Mouse (Mus musculus): Measurements from ENCODE around the gene Kcnq5.
"Not testable (repeated sequence)": the region's sequence is repeated elsewhere in the genome, so short reads cannot be mapped to it uniquely, and the experiment has no call there.

Gene Kcnq5

DNA sequence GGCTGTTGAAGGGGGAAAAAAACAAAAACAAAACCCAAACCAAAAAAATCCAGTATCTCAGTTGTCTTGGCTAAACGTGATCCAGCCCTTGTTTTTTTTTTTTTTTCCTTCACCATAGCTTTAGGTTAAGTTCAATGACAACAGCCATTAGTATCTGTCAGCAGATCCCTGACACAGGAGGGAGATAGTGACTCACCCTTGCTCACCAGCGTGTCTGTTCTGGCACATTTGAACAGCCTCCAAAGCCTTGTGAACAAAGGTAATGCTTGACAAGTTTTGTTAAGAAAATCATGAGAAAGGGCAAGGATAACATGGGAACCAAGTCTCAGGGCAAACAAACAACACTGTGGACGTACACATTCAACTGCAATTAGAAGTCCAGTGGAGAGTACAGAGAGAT, 123.2 kb downstream of the Kcnq5 start:
- no peak for DNase-seq (ENCODE audit: low spot score in 2 of 2)

DNA sequence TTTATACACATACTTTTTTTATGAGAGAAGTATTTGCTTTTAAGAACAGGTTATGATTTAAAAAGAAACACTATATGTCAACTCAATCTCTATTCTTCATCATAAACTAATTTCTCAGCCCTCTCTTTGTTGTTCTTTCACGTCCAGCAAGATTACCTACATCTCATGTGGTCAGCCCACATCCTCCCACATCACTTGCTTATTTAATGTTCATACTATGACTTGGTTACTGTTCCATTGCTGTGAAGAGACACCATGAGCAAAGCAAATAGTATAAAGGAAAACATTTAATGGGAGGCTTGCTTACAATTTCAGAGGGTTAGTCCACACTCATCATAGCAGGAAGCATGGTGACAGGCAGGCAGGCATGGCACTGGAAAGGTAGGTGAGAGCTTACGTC, 124.4 kb downstream of the Kcnq5 start:
- no peak for DNase-seq (ENCODE audit: low spot score in 2 of 2)

DNA sequence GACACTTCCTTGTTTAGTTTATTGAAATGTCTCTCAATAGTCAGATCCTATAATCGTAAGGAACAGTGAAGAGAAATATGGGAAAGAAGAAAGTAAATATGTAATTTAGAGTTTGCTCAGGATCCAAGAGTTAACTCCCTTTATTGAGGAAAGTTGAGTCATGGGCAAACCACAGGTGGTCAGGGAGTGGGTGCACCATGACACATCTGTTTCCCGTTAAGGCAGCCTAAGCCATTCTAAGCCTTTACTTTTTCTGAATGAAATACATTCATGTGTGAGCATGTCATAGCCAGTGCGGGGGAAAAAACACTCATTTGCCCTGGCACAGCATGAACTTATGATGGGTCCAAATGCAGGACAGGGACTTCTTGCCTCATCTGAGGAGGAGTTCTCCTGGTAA, 125.4 kb downstream of the Kcnq5 start:
- no peak for DNase-seq (ENCODE audit: low spot score in 2 of 2)

DNA sequence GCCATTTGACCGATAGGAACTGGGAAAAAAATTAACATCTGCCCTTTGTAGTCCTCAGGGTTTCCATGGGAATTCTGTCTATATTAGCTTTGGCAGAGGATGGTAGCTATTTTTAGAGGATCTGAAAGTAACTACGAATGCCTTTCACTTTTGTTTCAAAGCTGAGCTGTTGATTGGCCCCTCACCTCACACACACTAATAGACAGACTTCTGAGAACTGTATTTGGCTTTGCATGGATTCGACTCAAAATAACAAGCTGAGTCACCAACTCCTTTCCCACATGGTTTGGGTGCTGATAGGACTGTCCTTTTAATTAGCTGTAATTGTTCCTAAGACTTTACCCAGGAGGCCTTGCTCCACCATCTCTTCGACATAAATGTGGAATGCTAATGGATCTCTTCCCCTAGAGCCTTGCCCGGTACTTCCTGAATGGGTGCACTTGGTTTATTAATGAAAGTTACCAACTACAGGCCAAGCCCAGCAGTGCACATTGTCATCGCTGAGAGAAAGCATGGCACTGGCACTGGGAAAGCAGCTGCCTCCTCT, 131.8 kb downstream of the Kcnq5 start:
- DNase-seq (ENCODE audit: low spot score in 2 of 2): peak in 1 of 2 experiments; percentile 23

DNA sequence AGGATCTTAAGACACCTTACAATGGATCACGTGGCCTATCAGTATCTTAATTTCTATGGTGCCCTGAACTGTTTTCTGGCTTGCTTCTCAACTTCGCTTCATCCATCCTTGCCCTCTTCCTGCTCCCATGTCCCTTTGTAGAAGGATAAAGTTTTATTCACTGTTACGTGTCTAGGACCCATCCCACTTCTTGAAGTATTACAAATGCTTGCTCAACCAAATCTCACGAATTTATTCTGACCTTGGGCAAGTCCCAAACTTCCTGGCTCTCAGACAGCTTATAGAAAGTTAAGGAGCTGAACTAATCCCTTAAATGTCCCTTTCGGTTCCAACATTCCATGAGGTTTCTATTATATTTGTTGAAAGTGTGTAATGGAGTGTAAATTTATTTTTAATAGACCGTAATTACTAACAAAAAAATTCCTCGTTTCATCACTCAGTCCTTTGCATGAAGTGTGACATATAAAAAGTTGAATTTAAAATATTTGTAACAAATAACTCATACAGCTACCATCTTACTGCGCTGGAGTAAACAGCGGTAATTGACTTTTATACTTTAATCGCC, 141.6 kb downstream of the Kcnq5 start:
- DNase-seq (ENCODE audit: low spot score in 2 of 2): no peak

DNA sequence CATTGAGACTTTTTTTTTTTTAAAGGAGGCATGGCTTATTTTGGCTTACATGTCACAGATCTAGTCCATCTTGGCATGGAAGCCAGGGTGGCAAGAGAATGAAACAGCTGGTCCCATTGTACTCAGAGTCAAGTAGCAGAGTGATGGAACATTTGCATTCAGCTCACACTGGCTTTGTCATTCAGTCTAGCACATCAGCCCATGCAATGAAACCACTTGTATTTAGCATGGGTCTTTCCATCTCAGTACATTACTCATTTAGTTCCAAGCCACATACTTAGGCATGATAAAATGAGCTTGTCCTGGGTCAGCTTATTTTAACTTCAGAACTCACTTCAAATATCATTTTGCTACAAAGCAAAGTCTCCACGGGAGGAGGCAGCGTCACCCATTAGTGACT, 156.7 kb downstream of the Kcnq5 start:
- DNase-seq (ENCODE audit: low spot score in 2 of 2): no peak

DNA sequence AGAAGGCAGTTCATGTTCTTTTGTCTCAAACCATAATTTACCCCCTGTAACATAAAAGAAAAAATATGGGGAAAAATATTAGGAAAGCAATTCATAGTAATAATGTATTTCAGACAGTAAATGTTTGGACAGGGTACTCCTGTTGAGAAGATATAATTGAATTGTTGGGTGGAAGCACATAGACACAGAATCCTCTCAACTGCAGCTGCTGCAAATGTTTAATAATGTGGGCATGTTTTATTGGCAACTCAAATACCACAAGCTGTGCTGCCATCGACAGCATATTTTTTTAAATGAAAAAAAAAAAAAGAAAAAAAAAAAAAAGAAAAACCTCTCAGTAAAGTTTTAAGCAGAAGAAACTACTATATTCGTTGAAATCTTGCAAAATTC, 157.3 kb downstream of the Kcnq5 start:
- DNase-seq (ENCODE audit: low spot score in 2 of 2): no peak

DNA sequence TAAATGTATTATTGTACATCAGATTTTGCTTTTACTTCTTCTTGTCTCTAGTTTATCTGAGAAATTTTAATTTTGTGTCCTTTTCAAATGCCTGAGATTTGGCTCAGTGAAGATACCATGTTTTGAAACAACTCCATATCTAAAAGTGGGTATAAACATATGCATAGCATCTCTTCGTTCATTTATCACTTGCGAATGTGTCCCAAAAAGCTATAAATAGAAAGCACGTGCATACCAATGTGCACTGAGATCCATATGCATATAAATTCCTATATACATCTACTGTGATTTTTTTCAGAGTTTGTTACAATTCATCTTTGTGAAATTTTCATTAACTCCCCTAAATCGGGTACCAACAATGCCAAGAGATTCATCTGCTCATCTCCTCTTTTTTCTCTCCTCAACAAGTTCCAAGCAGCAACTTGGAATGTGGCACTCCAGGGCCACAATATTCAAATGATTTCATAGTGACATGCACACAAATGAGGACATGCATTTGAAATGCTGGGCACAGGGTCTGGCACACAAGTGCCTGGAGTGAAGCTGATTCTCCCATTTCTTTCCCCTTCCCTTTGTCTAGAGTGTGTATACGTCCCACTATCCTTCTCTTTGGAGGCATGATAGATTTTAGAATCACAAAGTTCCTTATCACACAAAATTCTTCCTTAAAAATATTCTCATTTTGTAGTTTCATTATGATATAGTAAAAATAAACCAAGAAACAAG, 157.8 kb downstream of the Kcnq5 start:
- no peak for DNase-seq (ENCODE audit: low spot score in 2 of 2)

DNA sequence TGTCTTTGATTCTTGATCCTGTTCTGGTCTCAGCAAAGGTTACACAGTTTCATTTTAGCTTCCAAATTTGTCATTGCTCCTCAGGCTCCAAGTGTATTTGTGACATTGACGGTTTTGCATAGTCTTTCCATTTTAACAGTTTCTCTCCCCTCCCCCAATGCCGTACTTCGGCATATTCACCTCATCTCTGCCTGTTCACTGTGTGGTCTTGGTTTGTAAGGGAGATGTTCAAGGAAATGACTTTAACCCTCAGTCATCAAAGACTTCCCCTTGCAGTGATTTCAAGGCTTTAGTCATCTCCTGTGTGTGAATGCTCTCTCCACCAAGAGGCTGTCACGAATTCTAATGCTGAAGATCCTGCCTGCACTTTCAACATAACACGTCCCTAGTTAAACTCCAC, 181.0 kb downstream of the Kcnq5 start:
- DNase-seq (ENCODE audit: low spot score in 2 of 2): no peak

DNA sequence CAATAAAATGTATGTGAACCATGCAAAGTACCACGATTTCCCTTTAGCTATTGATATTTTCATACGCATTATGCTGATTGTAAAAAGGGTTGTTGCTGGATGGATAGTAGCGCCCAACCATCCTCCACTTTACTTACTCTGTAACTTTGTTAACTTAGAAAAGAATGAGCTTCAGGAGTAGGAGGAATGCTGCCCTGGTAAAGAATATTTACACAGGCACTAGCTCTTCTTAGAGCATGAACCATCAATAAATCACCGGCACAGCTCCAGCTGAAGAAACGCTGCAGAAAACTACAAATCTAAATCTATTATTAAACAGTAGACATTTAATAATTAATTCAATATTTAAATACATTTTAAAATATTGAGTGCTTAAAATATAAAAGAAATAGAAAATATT, 184.2 kb downstream of the Kcnq5 start:
- DNase-seq (ENCODE audit: low spot score in 2 of 2): no peak

DNA sequence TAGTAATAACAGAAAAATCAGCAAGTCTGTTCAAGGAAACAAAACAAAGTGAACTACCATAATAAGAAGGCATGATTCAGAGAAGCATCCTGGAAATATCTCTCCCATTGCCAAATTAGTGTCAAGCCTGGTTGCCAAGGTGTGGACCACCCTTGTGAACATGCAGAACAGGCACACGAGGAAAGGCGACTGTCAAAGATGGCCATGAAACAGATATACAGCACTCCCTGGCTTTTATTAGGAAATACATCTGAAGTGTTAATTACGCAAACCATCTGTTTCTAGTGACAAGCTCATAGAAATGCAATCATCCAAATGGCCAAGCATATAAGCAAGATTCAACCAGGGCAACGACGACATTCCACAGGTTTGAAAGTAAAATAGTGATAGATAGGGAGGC, 187.8 kb downstream of the Kcnq5 start:
- DNase-seq (ENCODE audit: low spot score in 2 of 2): no peak

DNA sequence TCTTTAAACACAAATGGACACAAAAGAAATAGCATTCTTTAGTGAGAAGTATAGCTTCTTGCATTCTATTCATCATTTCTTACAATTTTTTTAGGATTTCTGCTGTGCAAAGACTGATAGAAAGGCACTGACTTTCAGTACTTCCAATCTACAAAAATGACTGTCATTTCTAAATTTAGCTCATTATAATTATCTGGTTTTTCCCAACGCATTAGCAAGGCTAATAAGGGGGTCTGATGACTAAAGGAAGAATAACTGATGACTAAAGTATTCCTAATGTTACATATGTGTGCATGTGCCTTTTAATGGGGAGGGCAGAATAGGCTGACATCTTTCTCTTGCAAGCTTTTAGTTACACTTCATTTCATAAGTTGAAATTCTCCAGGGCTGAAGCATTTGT, 191.2 kb downstream of the Kcnq5 start:
- DNase-seq (ENCODE audit: low spot score in 2 of 2): no peak

DNA sequence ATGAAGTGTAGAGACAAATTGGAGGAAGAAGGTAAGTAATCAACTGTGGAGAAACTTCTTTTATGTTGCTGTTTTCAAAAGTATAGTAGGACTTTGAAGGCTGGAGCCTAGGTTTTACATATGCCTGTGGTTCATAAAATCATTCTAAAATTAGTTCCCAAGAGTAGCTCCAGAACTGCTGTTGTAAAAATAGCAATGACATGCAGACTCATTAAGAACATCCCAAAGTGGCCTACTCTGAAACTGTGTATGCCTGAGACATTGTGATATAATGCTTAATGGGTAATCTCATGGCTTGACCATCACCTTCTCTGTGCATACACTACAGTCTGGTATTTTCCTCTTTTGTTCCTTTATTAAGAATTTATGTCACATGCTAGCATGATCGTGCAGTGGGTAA, 212.4 kb downstream of the Kcnq5 start:
- DNase-seq (ENCODE audit: low spot score in 2 of 2): no peak

DNA sequence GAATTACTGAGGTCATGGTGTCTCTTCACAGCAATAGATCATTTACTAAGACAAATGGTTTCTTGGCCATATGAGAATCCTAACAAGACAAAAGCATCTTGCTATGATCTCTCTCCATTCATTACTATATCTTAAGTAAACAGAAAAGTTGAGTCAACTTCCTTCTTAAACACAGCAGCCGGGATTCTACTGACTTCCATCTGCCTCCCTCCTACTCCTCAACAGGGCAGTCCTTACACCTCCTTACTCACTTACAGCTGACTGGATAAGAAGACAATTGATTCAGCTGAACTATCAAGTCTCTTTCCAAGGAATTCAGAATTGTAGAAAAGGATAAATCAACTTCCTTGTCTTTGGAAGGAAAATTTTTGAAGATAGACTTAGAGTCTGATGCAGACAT, 232.6 kb downstream of the Kcnq5 start:
- DNase-seq (ENCODE audit: low spot score in 2 of 2): no peak

DNA sequence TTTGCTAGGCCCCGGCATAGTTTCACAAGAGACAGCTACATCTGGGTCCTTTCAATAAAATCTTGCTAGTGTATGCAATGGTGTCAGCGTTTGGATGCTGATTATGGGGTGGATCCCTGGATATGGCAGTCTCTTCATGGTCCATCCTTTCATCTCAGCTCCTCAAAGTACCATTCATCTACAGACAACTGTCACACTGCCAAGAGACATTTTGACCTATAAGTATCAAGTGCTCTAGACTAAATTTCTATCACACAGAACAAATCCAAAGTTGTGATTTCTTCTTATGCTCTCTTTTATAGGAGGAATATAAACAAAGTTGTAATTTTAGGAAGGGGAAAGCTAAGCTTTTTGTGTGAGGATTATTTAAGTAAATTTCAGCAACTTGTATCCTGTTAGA, 238.5 kb downstream of the Kcnq5 start:
- not testable (repeated sequence) for DNase-seq (ENCODE audit: low spot score in 2 of 2)

DNA sequence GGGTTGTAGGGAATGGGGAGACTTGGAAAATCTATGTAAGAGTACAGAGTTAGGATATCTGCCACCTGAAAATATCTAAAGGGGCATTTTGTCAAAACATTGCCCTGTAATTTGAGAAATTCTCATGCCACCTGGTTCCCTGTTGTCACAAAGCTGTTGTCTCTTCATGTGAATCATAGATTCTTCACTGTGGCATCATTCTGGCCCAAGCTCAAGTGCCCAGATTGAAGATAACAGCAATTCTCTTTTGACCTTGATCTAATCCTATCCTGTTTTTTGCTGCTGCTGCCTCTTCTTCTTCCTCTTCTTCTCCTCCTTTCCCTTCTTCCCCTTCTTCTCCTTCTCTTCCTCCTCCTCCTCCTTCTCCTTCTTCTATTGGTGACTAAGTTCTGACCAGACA, 240.5 kb downstream of the Kcnq5 start:
- DNase-seq (ENCODE audit: low spot score in 2 of 2): no peak

DNA sequence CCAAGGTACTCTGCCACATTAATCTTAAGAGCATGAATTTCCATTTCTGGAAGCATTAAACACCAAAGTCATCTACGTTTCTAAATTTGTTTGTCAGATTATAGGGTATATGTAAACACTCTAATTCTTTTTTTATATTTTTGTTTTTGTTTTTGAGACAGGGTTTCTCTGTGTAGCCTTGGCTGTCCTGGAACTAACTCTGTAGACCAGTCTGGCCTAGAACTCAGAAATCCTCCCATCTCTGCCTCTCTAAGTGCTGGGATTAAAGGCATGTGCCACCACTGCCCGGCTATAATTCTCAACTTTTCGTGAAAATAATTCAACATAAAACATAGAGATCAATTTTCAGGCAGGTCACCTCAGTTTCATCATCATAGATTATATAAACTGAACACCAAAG, 246.9 kb downstream of the Kcnq5 start:
- no peak for DNase-seq (ENCODE audit: low spot score in 2 of 2)

DNA sequence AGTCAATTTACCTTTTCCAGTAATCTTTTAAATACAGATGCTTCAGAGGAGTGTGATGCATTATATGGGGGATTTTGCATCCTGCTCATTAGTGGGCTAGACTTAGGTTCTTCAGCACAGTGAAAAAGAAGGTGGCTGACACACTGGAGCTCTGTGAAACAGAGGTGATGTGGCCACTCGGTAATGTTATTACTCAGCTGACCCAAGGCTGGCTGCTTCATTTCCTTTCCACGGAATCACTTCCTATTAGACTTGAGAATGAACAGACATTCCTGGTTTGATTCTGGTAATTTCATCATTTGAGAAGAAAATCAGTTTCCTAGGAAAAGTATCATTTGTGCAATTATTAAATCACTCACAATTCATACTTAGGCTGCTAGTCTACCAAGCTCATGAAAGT, 249.0 kb downstream of the Kcnq5 start:
- no peak for DNase-seq (ENCODE audit: low spot score in 2 of 2)

DNA sequence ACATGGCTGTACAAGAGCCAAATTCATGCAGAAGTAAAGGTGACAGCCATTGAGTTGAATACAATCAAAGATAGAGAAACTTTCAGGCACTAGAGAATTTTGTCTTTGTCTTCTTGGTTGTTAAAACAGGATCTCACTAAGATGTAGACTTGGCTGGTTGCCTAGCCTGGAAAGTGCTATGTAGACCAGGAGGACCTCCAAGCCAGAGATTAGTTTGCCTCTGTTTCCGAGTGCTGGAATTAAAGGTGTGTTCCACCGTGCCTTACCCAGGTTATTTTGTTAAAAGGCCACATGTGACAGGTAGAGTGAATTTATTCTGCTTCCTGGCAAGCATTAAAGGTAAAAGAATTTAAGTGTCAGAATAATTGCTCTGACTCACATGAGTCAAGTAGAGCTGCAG, 271.3 kb downstream of the Kcnq5 start:
- no peak for DNase-seq (ENCODE audit: low spot score in 2 of 2)

DNA sequence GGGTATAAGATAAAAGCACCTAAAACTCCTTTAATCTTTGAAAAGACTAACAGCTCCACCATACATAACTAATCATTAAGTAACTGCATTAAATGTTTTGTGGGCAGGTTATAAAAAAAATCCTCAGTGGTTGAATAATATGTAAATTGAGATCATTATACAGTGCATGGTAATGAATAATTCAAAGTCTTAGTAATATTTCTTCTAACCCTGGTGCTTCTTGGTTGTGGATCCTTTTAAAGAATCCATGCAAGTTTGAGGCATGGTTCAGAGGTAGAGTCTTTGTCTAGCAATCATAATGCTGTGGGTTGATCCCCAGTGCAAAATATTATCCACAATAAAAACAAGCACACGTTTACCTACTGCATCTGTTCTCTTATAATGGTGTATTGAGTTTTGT, 272.8 kb downstream of the Kcnq5 start:
- DNase-seq (ENCODE audit: low spot score in 2 of 2): no peak

DNA sequence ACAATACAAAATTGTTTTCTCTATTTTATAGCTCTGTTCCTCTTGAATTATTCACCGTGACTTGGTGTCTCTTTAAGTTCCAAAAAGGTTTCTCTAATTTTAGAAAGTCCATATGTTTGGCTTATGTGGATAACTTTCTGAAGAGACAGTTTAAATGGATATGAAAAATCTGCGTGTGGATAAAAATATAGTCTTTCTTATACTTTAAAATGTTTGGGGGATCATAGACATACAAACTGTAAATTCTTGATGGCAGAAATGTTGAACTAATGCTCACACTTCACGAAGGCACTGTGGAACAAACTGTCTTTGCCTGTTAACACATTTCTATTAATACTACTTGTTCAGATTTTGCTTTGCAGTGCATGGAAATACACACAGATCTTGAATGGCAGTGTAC, 277.3 kb downstream of the Kcnq5 start:
- no peak for DNase-seq (ENCODE audit: low spot score in 2 of 2)

DNA sequence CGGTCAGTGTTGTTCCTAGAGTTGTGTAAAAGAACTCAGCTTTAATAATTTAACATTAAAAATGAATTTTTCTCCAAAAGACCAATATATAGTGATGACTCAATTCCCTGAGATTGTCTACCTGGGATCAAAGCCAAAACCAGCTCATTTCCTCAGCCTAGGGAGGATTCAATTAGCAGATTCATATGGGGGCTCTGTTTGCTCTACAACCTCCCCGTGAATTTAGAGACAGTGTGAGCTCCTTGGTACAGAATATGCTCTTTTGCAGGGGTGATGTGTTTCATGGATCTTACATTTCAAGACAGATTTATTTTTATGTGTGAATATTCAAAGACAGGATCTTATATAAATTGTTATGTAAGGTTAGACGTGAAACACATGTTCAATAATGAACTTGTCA, 284.9 kb downstream of the Kcnq5 start:
- DNase-seq (ENCODE audit: low spot score in 2 of 2): peak in 1 of 2 experiments; percentile 39

DNA sequence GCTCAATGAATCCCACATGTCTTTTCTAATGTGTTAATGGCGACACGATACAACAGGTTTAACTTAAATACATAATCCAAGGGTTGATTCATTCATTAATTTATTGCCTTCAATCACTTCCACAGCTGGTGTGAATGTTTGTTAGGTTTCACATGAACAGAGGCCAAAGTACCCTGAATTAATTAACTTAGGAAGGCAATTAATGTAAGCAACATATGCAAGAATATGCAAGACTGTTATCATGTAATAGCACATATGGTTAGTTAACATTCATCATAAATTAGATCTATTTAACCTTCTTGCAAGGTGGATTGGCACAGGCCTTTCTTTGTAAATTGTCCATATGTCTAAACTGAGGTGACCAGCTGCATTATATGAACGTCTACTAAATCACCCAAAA, 300.9 kb downstream of the Kcnq5 start:
- no peak for DNase-seq (ENCODE audit: low spot score in 2 of 2)

DNA sequence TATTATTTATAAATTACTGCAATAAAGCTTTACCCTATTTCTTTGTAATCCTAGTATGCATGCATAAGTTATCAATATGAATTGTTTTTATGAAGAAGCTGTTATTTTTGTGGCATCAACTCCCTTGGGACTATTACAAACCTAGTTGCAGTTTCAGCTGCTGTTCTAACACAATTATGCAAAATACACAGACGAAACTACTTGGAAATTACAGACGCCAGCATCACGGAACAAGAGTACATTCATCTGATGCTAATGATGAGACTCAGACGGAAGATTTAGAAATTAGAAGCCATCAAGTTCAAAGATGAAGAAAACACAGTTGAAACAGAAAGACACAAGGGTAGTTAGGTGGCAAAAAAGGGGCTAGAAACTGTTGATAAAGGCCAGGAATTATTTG, 310.9 kb downstream of the Kcnq5 start:
- no peak for DNase-seq (ENCODE audit: low spot score in 2 of 2)

All from right cerebral cortex, adult 2 months (tissue).